Mouse (Mus musculus): ENCODE measurements at regions not wholly inside any gene's neighbourhood (a gene's known extent, or its start where the extent isn't known, plus 50 kb on each side); places are given as distances from the start of the nearest gene placed in this dataset.

DNA sequence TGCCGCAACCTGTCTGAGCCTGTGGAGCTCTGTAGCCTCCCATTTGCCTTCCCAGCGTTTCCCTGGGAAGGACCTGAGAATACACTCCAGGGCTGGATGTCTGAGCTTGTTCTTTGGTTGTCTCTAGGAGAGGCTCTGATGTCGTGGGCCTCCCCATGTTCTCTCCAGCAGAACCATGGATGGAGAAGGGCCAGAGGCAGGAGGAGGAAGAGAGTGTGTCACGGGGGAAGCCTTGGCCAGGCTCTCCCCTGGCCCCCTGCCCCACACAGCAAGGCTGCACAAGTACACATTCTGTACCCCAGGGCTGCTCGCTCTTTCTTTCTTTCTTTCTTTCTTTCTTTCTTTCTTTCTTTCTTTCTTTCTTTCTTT lies 74.9 kb upstream of the Irf2bp2 start:
- Histone ChIP-seq H3K4me2 (replicated peaks) (no peak overlapping the region), H3K9me3 (replicated peaks) (no peaks in the 10 kb centered on the region), H3K27me3 (no peaks in the 10 kb centered on the region), H3K4me3 (replicated peaks) (no peak overlapping the region), H3K9ac (no peak overlapping the region), H3K27ac (replicated peaks) (peak overlapping the region; percentile 99), H3K4me1 (peaks cover 67% of the 10 kb centered on the region), H3K36me3 (no peaks in the 10 kb centered on the region)
- WGBS = 41% methylated on average over 5 of the region's 5 CpGs
- no peak for ATAC-seq (ENCODE audit: insufficient number of reproducible peaks, low FRiP score, low TSS enrichment, low read depth)

DNA sequence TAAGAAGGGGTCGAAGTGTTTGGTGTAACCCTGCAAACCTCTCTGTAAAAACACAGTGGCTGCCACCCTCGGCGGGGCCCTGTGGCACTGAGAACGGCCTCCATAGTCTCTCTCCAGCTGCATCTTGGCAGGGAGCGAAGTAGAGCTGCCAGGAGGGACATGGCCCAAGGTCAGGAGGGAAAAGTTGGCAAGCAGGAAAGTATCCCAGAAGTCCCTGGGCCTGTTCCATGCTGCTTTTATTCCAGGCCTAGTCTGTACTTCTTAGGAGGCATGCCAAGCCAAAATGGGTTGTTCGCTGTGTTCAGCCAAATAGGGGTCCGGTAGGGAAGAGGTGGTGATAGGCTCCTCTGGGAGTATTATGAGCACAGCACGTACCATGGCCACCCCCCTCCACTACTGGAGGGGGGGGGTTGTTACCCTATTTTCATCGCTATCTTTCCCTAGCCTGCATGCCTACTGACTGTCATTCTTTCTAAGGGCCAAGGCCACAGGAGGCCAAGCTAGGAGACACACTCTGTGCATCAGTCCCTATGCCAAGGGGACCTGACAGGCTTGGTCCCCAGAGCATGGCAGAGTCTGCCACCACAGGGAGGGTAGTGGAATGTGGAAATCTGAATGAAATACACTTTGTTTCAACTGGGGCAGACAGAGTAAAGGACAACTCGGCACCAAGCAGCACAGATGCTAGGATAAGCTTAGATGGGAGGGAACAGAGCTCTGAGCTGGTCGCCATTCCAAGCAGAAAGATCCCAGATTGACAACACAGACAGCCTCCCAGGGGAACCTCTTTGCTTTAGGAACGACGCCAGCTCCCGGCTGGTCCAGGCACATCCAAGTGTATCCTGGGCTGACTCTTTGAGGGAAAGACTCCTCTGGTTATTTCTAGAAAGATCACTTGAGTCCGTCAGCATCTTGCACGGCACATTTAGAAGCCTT lies 74.2 kb upstream of the Irf2bp2 start:
- peak overlapping the region; percentile 99 for H3K27ac ChIP-seq (replicated peaks)
- no peaks in the 10 kb centered on the region for H3K9me3 ChIP-seq (replicated peaks)
- H3K4me1 ChIP-seq = peaks cover 69% of the 10 kb centered on the region
- WGBS = 22% methylated on average over 16 of the region's 16 CpGs
- H3K4me3 ChIP-seq (replicated peaks) = no peak overlapping the region
- H3K9ac ChIP-seq = no peak overlapping the region
- peak; percentile 37 for ATAC-seq (ENCODE audit: insufficient number of reproducible peaks, low FRiP score, low TSS enrichment, low read depth)
- H3K36me3 ChIP-seq = no peaks in the 10 kb centered on the region
- 0 out of 2 replicates have a peak overlapping the region, but pooled peaks have one; percentile 38 for H3K4me2 ChIP-seq (replicated peaks)
- no peaks in the 10 kb centered on the region for H3K27me3 ChIP-seq

GRCm38 (mm10) chr8:126667086-126667720 lies 73.4 kb upstream of the Irf2bp2 start:
- Histone ChIP-seq H3K9me3 (replicated peaks) (no peaks in the 10 kb centered on the region), H3K36me3 (no peaks in the 10 kb centered on the region), H3K9ac (no peak overlapping the region), H3K4me1 (peaks cover 73% of the 10 kb centered on the region), H3K4me3 (replicated peaks) (no peak overlapping the region), H3K27me3 (no peaks in the 10 kb centered on the region), H3K4me2 (replicated peaks) (peak overlapping the region; percentile 38), H3K27ac (replicated peaks) (peak overlapping the region; percentile 99)
- WGBS = 20% methylated on average over 12 of the region's 12 CpGs
- ATAC-seq (ENCODE audit: insufficient number of reproducible peaks, low FRiP score, low TSS enrichment, low read depth) = no peak

DNA sequence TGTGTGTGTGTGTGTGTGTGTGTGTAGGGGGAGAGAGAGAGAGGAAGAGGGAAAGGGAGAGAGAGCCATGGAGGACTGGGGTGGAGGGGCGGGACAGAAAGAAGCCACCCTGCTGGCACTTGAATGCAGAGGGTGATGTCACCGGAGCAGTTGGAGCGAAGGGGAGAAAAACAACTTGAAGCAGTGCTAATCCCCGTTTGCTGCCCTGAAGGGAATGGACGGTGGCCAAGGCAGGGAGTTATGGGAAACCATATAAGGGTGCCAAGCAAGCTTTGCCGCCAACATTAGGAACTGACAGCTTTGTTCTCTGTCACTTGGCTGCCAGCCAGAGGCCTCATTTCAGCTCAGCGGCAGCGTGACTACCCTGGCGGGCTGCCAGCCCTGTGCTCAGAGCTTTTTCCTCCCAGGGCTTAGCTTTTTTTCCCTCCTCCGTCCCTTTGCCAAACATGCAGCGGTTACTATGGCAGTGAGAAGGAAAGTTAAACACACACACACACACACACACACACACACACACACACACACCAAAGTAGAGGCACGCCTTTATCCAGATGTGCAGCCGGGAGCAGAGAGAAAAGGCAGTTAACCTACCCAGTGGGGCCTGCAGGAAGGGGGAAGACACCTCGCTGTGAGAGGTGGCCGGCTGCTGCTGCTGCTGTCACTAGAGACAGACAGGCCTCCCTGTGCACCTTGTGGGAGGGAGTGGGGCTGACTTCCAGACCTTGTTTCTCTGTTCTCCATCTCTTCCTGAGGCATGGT lies 72.7 kb upstream of the Irf2bp2 start:
- peak; percentile 91 for ATAC-seq (ENCODE audit: insufficient number of reproducible peaks, low FRiP score, low TSS enrichment, low read depth)
- no peaks in the 10 kb centered on the region for H3K9me3 ChIP-seq (replicated peaks)
- WGBS = under 1% methylated on average over 15 of the region's 15 CpGs
- 0 out of 2 replicates have a peak overlapping the region, but pooled peaks have one; percentile 12 for H3K4me3 ChIP-seq (replicated peaks)
- no peak overlapping the region for H3K9ac ChIP-seq
- no peaks in the 10 kb centered on the region for H3K36me3 ChIP-seq
- no peaks in the 10 kb centered on the region for H3K27me3 ChIP-seq
- H3K4me2 ChIP-seq (replicated peaks) = peak overlapping the region; percentile 40
- H3K27ac ChIP-seq (replicated peaks) = peak overlapping the region; percentile 99
- peaks cover 79% of the 10 kb centered on the region for H3K4me1 ChIP-seq

DNA sequence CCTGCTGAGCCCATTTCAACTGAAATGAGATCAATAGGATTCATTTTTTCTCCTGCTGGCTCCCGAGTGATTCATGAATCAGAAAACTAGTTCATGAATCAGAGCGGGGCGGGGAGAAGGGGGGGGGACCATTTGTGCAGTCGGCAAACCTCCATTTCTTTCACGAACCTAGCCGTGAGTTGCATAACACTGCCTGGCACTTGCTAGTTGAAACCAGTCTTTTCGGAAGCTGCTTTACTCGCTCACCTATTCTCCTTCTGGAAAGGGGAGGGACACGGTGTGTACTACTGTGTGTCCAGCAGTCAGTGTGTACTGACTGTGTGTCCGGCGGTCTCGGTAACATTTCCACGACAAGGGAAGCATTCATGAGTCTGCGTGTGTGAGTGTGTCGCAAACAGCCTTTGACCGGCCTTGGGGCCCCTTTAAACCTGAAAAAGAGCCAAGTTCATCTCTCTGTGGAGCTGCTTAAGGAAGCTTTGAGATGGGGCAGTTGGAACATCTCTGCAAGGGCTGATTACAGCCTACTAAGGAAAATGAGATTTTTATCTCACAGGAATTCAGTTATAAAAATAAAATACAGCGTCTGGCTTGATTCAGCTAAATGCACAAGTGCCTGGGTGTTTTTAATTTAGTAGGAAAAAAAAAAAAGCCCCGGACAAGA lies 71.9 kb upstream of the Irf2bp2 start:
- H3K9ac ChIP-seq = peak overlapping the region; percentile 10; the same call in 1 of the 2 replicates

DNA sequence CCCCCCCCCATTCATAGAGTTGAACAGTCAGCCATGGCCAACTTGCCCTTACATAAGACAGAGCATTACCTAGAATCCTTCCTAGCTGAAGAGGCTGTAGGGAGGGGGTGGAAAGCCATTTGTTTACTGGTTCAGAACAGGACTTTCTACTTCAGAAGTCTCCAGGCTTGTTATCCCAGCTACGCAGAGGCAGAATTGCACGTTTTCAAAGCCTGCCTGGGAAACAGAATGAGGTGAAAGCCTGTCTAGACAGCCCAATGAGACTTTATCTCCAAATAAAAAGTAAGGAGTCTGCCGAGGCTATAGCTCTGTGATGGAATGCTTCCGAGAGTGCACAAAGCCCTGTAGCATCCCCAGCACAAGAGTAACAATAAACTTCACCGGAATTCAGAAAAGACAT lies 71.1 kb upstream of the Irf2bp2 start:
- 39% methylated on average over 5 of the region's 5 CpGs for WGBS
- peak overlapping the region; percentile 99 for H3K27ac ChIP-seq (replicated peaks)
- H3K4me2 ChIP-seq (replicated peaks) = peak overlapping the region; percentile 40; the same call in 1 of the 2 replicates
- H3K27me3 ChIP-seq = no peaks in the 10 kb centered on the region
- ATAC-seq (ENCODE audit: insufficient number of reproducible peaks, low FRiP score, low TSS enrichment, low read depth) = no peak
- H3K9me3 ChIP-seq (replicated peaks) = no peaks in the 10 kb centered on the region
- no peak overlapping the region for H3K4me3 ChIP-seq (replicated peaks)
- peaks cover 92% of the 10 kb centered on the region for H3K4me1 ChIP-seq
- H3K9ac ChIP-seq = no peak overlapping the region
- H3K36me3 ChIP-seq = no peaks in the 10 kb centered on the region

More for the DNA sequence above, 71.9 kb upstream of the Irf2bp2 start:
- no peaks in the 10 kb centered on the region for H3K9me3 ChIP-seq (replicated peaks)
- H3K36me3 ChIP-seq = no peaks in the 10 kb centered on the region
- WGBS = 10% methylated on average over 18 of the region's 18 CpGs
- H3K27ac ChIP-seq (replicated peaks) = peak overlapping the region; percentile 99
- peaks cover 87% of the 10 kb centered on the region for H3K4me1 ChIP-seq
- H3K27me3 ChIP-seq = no peaks in the 10 kb centered on the region
- 0 out of 2 replicates have a peak overlapping the region, but pooled peaks have one; percentile 12 for H3K4me3 ChIP-seq (replicated peaks)
- ATAC-seq (ENCODE audit: insufficient number of reproducible peaks, low FRiP score, low TSS enrichment, low read depth) = no peak
- H3K4me2 ChIP-seq (replicated peaks) = peak overlapping the region; percentile 40

DNA sequence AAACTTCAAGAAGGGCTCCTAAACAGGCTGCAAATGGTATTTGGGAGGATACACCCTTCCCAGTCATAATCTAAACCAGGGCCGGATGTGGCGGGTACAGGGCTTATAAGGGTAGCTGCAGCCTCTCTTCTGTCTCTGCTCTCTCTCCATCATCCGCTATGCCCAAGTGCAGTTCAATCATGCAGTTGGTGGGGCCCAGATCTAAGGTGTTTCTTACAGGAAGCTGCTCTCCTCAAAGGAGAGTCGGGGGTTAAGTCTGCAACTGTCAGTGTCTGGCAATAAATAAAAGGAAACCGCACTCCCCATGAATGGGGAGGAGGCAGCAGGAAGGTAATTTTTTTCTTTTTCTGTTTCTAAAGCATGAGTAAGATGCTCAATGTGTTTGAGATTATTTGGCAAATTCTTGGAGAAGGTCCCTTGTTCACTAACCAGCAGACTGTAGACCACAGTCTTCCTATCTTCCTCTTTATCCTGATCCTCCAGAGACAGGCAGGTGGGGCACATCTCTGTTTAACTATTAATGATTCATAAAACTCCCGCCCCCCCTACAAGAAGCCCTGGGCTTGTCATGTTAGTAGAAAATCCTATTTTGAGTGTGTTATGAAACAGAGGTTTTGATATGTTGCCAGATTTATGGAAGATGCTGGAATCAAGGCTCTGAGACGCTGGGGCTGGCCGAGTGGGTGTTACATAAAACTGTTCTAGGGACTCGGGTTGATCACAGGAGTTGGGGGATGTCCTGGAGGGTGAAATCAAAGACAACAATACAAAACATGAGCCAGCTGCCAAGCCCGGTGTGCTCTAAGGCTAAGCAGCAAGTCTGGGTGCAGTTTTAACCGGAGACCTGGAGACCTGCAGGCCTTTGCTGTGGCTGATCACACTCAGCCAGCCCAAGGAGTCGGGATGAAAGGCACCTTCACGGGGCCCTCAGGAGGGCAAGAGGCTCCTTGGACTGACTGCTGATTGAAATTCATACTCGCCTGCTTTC lies 69.3 kb upstream of the Irf2bp2 start:
- WGBS = 12% methylated on average over 14 of the region's 14 CpGs

DNA sequence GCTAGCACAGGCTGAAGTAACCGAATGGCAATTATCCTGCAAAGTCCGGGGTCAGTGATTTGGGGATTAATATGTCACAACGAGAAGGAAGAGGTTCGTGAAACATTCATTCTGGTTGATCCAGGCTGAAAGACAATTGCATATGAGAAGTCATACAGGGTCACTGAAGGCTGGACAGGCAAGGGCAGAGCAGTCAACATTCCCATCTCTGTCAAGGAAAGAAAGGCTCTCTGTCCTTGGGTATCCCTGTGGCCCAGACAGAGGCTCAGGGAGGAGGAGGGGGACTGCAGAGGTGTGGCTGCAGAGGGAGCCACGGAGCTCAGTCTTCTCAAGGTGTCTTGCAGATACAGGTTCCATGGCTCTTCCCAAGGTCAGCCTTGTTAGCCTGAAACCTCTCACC lies 68.4 kb upstream of the Irf2bp2 start:
- no peaks in the 10 kb centered on the region for H3K9me3 ChIP-seq (replicated peaks)
- peaks cover 74% of the 10 kb centered on the region for H3K4me1 ChIP-seq
- WGBS = 40% methylated on average over 5 of the region's 5 CpGs

More for the DNA sequence above, 69.3 kb upstream of the Irf2bp2 start:
- no peak overlapping the region for H3K9ac ChIP-seq
- H3K4me3 ChIP-seq (replicated peaks) = no peak overlapping the region
- peaks cover 83% of the 10 kb centered on the region for H3K4me1 ChIP-seq
- 0 out of 2 replicates have a peak overlapping the region, but pooled peaks have one; percentile 12 for H3K4me2 ChIP-seq (replicated peaks)
- no peaks in the 10 kb centered on the region for H3K36me3 ChIP-seq
- no peaks in the 10 kb centered on the region for H3K9me3 ChIP-seq (replicated peaks)
- ATAC-seq (ENCODE audit: insufficient number of reproducible peaks, low FRiP score, low TSS enrichment, low read depth) = no peak
- no peaks in the 10 kb centered on the region for H3K27me3 ChIP-seq
- peak overlapping the region; percentile 99 for H3K27ac ChIP-seq (replicated peaks)

GRCm38 (mm10) chr8:126661511-126662142 lies 67.8 kb upstream of the Irf2bp2 start:
- Histone ChIP-seq H3K27me3 (no peaks in the 10 kb centered on the region), H3K4me3 (replicated peaks) (no peak overlapping the region), H3K4me2 (replicated peaks) (peak overlapping the region; percentile 24; the same call in 1 of the 2 replicates), H3K4me1 (peaks cover 69% of the 10 kb centered on the region), H3K9ac (no peak overlapping the region), H3K9me3 (replicated peaks) (no peaks in the 10 kb centered on the region), H3K36me3 (no peaks in the 10 kb centered on the region), H3K27ac (replicated peaks) (peak overlapping the region; percentile 99)
- ATAC-seq (ENCODE audit: insufficient number of reproducible peaks, low FRiP score, low TSS enrichment, low read depth) = no peak
- WGBS = 38% methylated on average over 14 of the region's 14 CpGs

More for the DNA sequence above, 68.4 kb upstream of the Irf2bp2 start:
- H3K4me3 ChIP-seq (replicated peaks) = no peak overlapping the region
- H3K27me3 ChIP-seq = no peaks in the 10 kb centered on the region
- no peaks in the 10 kb centered on the region for H3K36me3 ChIP-seq
- ATAC-seq (ENCODE audit: insufficient number of reproducible peaks, low FRiP score, low TSS enrichment, low read depth) = no peak
- H3K4me2 ChIP-seq (replicated peaks) = no peak overlapping the region
- peak overlapping the region; percentile 99 for H3K27ac ChIP-seq (replicated peaks)
- H3K9ac ChIP-seq = no peak overlapping the region
